Mouse (Mus musculus) midbrain, embryonic 16.5 days (tissue): ENCODE data around the gene Crispld2. TPM values are rescaled to one million over a fixed set of nuclear protein-coding genes. Genes with fewer than 3 reads are reported as not detected.

Source experiments
- ATAC-seq: fragments of 200-750 bp; cut with Nextera tagmentation; 2 replicates; pipeline ENCODE4 v1.8.0; 2017; ENCODE audit warnings: moderate TSS enrichment
- H3K27ac ChIP-seq: fragments of 300-500 bp; sonication (generic); 2 replicates; pipeline ENCODE4 v1.5.1; 2014; ENCODE audit warnings: mild to moderate bottlenecking, low read length, mixed read lengths
- H3K27me3 ChIP-seq: fragments of 300-500 bp; sonication (generic); 2 replicates; pipeline ENCODE4 v1.6.1; 2014; ENCODE audit warnings: low read depth, low read length, mixed read lengths; ENCODE audit not compliant: control insufficient read depth, insufficient read depth
- H3K36me3 ChIP-seq: fragments of 300-500 bp; sonication (generic); 2 replicates; pipeline ENCODE4 v1.6.1; 2014; ENCODE audit warnings: mild to moderate bottlenecking, low read length, moderate library complexity, mixed read lengths; ENCODE audit not compliant: control insufficient read depth, insufficient read depth
- H3K4me1 ChIP-seq: fragments of 300-500 bp; sonication (generic); 2 replicates; pipeline ENCODE4 v1.6.1; 2014; ENCODE audit warnings: mild to moderate bottlenecking, low read length, mixed read lengths; ENCODE audit not compliant: control insufficient read depth, insufficient read depth
- H3K4me2 ChIP-seq: fragments of 300-500 bp; sonication (generic); 2 replicates; pipeline ENCODE4 v1.6.1; 2014; ENCODE audit warnings: mild to moderate bottlenecking, low read length, mixed read lengths
- H3K4me3 ChIP-seq: fragments of 300-500 bp; sonication (generic); 2 replicates; pipeline ENCODE4 v1.5.1; 2014; ENCODE audit warnings: low read depth, mild to moderate bottlenecking, low read length, moderate library complexity, mixed read lengths
- H3K9ac ChIP-seq: fragments of 300-500 bp; sonication (generic); 2 replicates; pipeline ENCODE4 v1.6.1; 2014; ENCODE audit warnings: low read depth, low read length, mixed read lengths
- H3K9me3 ChIP-seq: fragments of 300-500 bp; sonication (generic); replicated peaks from 2 replicates; pipeline ENCODE4 v1.6.1; 2014; ENCODE audit warnings: mild to moderate bottlenecking, low read length, mixed read lengths; ENCODE audit not compliant: control insufficient read depth, poor library complexity, severe bottlenecking
- WGBS: fragments of 180-500 bp; shearing (Covaris S2); extraction: QIAGEN DNeasy Blood & Tissue Kit; methylation state at CpG from one replicate; pipeline ENCODE4 v1.1.7; 2014; 5-methylcytosine and 5-hydroxymethylcytosine counted together
- polyA plus RNA-seq: library from polyadenylated mRNA; unstranded; fragments of >200 nt; fragmentation: Nextera tagmentation; extraction: Ambion mirVana; gene quantifications from 2 replicates; pipeline ENCODE4 v1.2.1, GENCODE M21; 2015

The Crispld2 gene
- polyA plus RNA-seq, 1 experiment from 2014 or later = 2.4 TPM

DNA sequence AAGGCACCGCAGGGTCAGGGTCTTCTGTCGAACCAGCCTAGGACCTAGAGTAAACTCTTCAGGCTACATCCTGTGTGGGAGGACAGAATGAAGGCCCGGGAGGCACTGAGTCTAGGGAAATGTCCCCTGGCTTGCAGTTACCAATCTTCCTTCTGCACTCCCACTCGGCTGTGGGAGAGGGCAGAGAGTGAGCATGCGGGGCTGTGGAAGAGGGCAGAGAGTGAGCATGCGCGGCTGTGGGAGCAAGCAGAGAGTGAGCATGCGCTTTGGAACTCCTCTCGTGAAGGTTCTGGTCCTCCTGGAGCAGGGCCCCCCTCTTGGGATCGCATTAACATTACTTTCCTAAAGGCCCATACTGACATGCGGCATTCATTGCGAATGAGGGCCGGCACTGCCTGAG is 25.1 kb downstream of the Crispld2 start:
- H3K36me3 ChIP-seq = no peaks in the 10 kb centered on the region
- no peak overlapping the region for H3K27ac ChIP-seq
- WGBS = 94% methylated on average over 13 of the region's 13 CpGs
- no peak overlapping the region for H3K4me3 ChIP-seq
- H3K9ac ChIP-seq = no peak overlapping the region
- no peak overlapping the region for H3K4me2 ChIP-seq
- no peaks in the 10 kb centered on the region; the same call in 1 of the 2 replicates for H3K4me1 ChIP-seq
- ATAC-seq = no peak
- H3K9me3 ChIP-seq = no peaks in the 10 kb centered on the region
- no peaks in the 10 kb centered on the region for H3K27me3 ChIP-seq

DNA sequence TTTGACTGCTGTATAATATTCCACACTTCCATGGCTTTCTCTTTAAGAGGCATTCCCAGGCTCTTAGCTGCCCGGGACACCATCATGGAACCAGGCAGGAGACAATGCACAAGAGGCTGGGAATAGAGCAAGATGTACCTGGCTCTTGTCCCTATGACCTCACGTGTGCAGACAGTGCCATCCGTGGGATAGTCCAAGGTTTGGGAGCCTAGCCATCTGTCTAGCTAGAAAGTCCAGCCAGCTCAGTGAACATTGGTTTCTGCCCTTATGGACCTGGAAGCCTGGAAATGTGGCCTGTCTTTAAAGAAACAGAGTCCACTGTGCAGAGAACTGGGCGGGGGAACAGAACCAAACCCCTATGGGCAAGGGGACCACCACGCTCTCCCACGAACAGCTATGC is 25.5 kb downstream of the Crispld2 start:
- no peaks in the 10 kb centered on the region for H3K9me3 ChIP-seq
- no peaks in the 10 kb centered on the region; the same call in 1 of the 2 replicates for H3K4me1 ChIP-seq
- H3K27ac ChIP-seq = no peak overlapping the region
- 97% methylated on average over 6 of the region's 6 CpGs for WGBS
- no peak overlapping the region for H3K4me2 ChIP-seq
- ATAC-seq = no peak
- no peaks in the 10 kb centered on the region for H3K36me3 ChIP-seq
- no peak overlapping the region for H3K9ac ChIP-seq
- H3K27me3 ChIP-seq = no peaks in the 10 kb centered on the region
- H3K4me3 ChIP-seq = no peak overlapping the region

DNA sequence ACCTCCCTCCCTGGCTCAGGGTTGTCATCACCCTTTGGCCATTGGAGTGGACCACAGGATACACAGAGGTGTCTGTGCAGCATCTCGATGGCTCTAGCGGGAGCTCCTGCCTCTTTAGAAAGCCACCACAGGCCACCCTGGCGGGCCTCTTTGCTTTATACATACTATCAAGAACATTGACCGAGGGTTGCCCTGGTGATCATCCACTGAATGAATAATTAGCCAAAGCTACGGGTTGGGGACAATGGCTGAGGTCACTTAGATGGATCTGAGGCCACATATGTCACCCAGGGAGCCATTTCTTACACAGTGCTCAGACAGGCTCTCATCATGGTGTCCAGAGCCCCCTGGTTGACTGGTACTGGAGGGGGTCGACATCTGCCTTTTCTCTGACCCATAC is 26.1 kb downstream of the Crispld2 start:
- ATAC-seq = no peak
- Histone ChIP-seq H3K9me3 (no peaks in the 10 kb centered on the region), H3K4me1 (no peaks in the 10 kb centered on the region; the same call in 1 of the 2 replicates), H3K27ac (no peak overlapping the region), H3K27me3 (no peaks in the 10 kb centered on the region), H3K9ac (no peak overlapping the region), H3K36me3 (no peaks in the 10 kb centered on the region), H3K4me2 (no peak overlapping the region), H3K4me3 (no peak overlapping the region)
- WGBS = 52% methylated on average over 6 of the region's 6 CpGs

DNA sequence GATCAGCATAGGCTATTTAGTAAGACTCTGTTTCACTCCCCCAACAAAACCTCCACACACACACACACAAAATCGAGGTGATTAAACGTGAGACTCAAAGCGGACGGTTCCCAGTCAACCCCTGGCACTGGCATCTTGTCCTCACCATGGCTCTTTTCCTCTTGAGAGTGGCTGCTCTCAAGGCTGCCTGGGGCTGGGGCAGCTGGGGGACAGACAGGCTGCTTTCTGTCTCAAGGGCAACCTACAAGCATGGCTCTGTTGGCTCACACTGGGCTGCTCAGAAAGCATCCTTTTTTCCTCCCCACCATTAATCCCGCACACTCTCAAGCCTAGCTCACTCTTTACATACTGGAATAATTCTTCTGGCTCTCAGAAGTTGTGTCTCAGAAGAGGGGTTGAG is 27.1 kb downstream of the Crispld2 start:
- ATAC-seq = no peak
- H3K9ac ChIP-seq = no peak overlapping the region
- no peaks in the 10 kb centered on the region for H3K27me3 ChIP-seq
- H3K9me3 ChIP-seq = no peaks in the 10 kb centered on the region
- no peak overlapping the region for H3K4me2 ChIP-seq
- no peaks in the 10 kb centered on the region for H3K36me3 ChIP-seq
- H3K4me1 ChIP-seq = no peaks in the 10 kb centered on the region; the same call in 1 of the 2 replicates
- no peak overlapping the region for H3K4me3 ChIP-seq
- H3K27ac ChIP-seq = no peak overlapping the region
- 81% methylated on average over 5 of the region's 5 CpGs for WGBS

DNA sequence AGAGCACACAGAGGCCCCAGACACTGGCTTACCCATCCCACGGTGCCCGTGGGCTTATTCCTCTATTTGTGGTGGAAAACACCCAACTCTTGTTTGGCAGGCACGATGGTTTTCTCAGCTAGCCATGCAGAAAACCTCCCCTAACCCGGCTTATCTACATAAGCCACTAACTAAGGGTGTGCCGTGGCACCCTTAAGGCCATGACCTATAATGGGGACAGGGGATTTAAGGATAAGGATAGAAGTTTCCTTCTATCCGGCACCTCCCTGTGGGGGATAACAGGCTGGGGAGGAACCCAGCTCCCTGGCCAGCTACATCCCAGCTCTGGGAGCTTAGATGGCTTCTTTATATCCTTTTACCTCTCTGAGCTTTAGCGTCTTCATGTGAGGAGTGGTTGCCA is 28.1 kb downstream of the Crispld2 start:
- H3K27ac ChIP-seq = no peak overlapping the region
- no peaks in the 10 kb centered on the region; the same call in 1 of the 2 replicates for H3K4me1 ChIP-seq
- no peaks in the 10 kb centered on the region for H3K9me3 ChIP-seq
- no peak overlapping the region for H3K4me2 ChIP-seq
- H3K27me3 ChIP-seq = no peaks in the 10 kb centered on the region
- no peak overlapping the region for H3K4me3 ChIP-seq
- H3K36me3 ChIP-seq = no peaks in the 10 kb centered on the region
- no peak overlapping the region for H3K9ac ChIP-seq
- 56% methylated on average over 7 of the region's 7 CpGs for WGBS
- no peak for ATAC-seq

DNA sequence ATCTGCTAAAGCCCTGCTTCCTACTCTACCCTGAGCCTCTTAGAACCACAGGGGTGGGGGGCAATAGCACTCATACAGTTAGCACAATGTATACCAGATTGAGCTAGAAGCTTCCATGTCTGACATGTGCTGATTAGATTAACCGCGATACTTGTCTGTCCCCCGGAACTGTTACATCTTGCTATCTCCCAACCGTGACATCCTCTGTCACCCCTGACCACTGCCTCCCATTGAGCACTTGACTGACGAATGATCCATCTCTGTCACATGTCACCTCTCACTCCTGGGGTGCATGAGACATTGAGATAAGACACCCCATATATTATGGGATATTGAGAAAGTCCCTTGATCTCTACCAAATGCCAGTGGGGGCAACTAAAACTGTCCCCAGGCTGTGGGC is 34.0 kb downstream of the Crispld2 start:
- Histone ChIP-seq H3K9me3 (no peaks in the 10 kb centered on the region), H3K4me2 (no peak overlapping the region), H3K4me1 (no peaks in the 10 kb centered on the region), H3K36me3 (no peaks in the 10 kb centered on the region), H3K27me3 (no peaks in the 10 kb centered on the region), H3K9ac (no peak overlapping the region), H3K4me3 (no peak overlapping the region), H3K27ac (no peak overlapping the region)
- no peak for ATAC-seq
- 85% methylated on average over 5 of the region's 5 CpGs for WGBS

DNA sequence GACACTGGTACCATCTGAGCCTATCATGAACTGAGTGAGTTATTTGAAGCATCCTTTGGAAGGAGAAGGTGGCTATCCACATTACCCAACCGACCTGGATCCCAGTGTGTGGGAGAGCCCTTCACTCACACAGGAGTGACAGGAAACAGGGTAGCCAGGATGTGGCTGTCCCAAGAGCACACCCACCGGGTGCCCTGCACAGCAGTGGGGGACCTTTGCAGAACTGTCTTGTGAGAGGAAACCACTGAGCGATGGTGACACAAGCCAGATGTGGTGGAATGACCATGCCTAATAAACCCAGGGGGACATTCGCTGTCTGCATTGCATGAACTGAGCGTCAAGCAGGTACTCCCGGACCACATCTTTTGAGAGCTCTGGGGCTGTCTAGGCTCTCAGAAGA is 34.8 kb downstream of the Crispld2 start:
- H3K4me2 ChIP-seq = no peak overlapping the region
- ATAC-seq = no peak
- H3K27ac ChIP-seq = no peak overlapping the region
- WGBS = 97% methylated on average over 6 of the region's 6 CpGs
- H3K36me3 ChIP-seq = no peaks in the 10 kb centered on the region
- no peaks in the 10 kb centered on the region for H3K4me1 ChIP-seq
- H3K27me3 ChIP-seq = no peaks in the 10 kb centered on the region
- H3K9me3 ChIP-seq = no peaks in the 10 kb centered on the region
- no peak overlapping the region for H3K9ac ChIP-seq
- H3K4me3 ChIP-seq = no peak overlapping the region

DNA sequence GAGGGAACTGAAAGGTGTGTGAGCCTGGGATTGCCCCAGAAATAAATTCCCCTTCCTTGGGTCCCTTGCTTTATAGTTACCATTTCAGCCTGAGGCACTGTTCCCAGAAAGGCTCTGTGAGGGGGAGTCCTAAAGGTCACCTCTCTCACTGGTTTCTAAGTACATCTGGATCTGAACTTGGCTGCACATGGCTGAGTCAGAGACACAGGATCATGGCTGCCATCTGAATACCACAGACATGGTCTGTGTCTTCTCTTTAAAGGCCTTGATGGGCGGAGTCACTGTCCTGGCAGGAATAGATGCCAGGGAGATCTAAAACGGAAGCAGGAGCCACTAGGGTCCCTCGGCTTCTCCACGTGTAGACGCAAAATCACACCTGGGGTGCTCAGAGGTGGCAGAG is 38.2 kb downstream of the Crispld2 start:
- no peaks in the 10 kb centered on the region for H3K27me3 ChIP-seq
- no peak for ATAC-seq
- H3K9ac ChIP-seq = no peak overlapping the region
- WGBS = 76% methylated on average over 5 of the region's 5 CpGs
- no peaks in the 10 kb centered on the region for H3K4me1 ChIP-seq
- H3K4me2 ChIP-seq = no peak overlapping the region
- no peaks in the 10 kb centered on the region for H3K36me3 ChIP-seq
- no peaks in the 10 kb centered on the region; the same call in 1 of the 2 replicates for H3K9me3 ChIP-seq
- no peak overlapping the region for H3K27ac ChIP-seq
- H3K4me3 ChIP-seq = no peak overlapping the region

DNA sequence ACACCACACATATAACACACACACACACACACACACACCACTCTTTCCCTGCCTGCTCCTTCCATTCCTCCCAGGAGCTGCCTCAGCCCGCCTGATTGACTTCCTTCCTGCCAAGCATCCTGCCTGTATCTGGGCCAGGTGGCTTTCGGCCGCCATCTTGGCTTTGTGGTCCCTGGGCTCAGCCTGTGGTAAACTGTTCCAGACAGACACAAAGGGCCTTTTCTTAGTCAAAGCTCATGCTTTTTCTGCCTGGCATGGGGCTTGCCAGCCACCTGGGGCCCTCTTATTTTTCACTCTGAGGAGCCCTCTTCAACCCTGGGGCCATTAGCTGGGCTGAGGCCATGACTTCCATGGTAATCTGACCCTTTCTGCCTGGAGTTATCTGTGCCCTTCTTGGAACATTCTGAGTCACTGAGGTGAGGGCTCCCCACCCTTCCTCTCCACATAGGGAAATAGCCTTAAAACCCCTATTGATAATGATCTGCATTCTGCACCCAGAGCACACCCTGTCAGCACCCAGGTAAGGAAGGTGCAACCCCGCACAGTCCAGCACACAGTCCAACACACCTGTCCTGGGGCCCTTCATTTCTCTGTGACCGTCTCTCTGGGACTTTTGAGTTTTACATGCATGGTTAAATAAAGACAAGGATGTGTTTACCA is 40.4 kb downstream of the Crispld2 start:
- no peak overlapping the region for H3K4me3 ChIP-seq
- 89% methylated on average over 5 of the region's 5 CpGs for WGBS
- H3K27me3 ChIP-seq = no peaks in the 10 kb centered on the region
- no peaks in the 10 kb centered on the region for H3K36me3 ChIP-seq
- no peak overlapping the region for H3K27ac ChIP-seq
- H3K9ac ChIP-seq = no peak overlapping the region
- no peaks in the 10 kb centered on the region; the same call in 1 of the 2 replicates for H3K9me3 ChIP-seq
- H3K4me2 ChIP-seq = no peak overlapping the region
- no peaks in the 10 kb centered on the region for H3K4me1 ChIP-seq
- no peak for ATAC-seq
